Mouse (Mus musculus): ENCODE results near the gene Fam24b. TPM values are rescaled to one million over a fixed set of nuclear protein-coding genes. Genes with fewer than 3 reads are reported as not detected.

The Fam24b gene
- polyA plus RNA-seq (2015; fragmentation: Nextera tagmentation; extraction: Ambion mirVana), result not detected in 2 replicates

DNA sequence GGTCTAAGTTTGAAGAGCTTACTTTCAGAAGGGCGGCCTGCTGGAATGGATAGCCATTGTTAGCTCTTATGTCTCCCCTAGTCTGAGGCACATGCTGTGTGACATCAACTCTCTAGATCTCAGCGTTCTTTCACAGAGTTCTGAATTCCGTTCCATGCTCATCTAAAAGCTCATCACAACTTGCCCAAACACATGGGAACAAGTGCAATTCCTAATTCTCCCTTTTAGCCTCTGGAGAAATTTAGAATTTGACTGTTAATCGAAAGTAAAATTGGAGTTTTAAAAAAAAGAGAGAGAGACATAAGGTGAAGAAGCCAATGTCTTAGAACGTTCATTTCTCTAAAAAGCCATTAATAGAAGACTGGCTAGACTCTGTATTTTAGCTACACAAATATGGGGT, at the start of gene Fam24b:
TSS of gene Fam24b (minus strand) at position 101 of the 400 bp plus-strand sequence.
- Histone ChIP-seq H3K9ac (no peak within 1 kb of the TSS), H3K4me3 (no peak within 1 kb of the TSS), H3K36me3 (no peaks in the 10 kb centered on the region), H3K9me3 (replicated peaks) (no peaks in the 10 kb centered on the region), H3K27me3 (no peaks in the 10 kb centered on the region), H3K4me2 (no peak within 1 kb of the TSS), H3K4me1 (replicated peaks) (no peaks in the 10 kb centered on the region), H3K27ac (no peak within 1 kb of the TSS)
- 88% methylated on average over 5 of the region's 5 CpGs for WGBS
- no peak for ATAC-seq (replicated peaks; ENCODE audit: insufficient number of reproducible peaks, insufficient read depth, low FRiP score, low read depth)

DNA sequence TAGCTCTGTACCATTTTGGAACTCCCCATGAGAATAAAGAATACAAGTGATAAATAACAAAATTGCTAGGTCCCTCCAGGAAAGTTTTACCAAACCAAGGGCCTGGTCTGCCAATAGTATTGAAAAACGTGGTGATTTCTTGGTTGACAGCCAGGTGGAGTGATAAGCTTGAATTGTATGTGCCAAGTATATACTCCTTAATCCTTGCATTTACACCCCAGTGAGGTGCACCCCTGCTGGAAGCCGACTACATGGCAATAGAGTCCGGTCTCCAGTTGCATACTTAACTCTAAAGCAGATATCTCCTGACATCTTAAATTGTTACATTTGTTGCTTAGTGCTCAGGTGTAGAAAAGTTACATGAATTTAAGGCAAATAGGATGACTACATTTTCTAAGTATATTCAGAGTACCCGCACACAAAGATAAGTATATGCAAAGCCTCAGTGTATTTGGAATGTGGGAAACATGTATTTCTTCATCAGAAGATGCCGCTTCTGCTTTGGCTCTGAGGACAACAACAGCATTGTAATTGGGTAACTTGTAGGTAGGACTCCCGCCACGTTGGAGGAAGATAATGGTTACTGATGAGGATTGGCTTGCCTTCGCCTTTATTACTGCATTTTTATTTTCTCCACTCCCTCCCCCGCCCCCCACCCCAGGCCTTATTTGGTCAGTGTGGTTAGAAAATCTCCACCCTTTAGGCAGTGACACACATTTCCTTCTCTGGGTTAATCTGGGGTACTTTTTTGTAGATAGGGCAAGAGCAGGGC, 42.8 kb upstream of the Fam24b start:
- H3K4me2 ChIP-seq, result peak overlapping the region; percentile 65
- H3K27ac ChIP-seq, result peak overlapping the region; percentile 98
- WGBS, result 61% methylated on average over 9 of the region's 9 CpGs
- H3K9ac ChIP-seq, result peak overlapping the region; percentile 84
- H3K4me3 ChIP-seq, result peak overlapping the region; percentile 66
- ATAC-seq (replicated peaks; ENCODE audit: insufficient number of reproducible peaks, insufficient read depth, low FRiP score, low read depth), result no peak
- no peaks in the 10 kb centered on the region for H3K9me3 ChIP-seq (replicated peaks)
- no peaks in the 10 kb centered on the region for H3K27me3 ChIP-seq
- H3K36me3 ChIP-seq, result peaks cover 10% of the 10 kb centered on the region
- peaks cover 11% of the 10 kb centered on the region for H3K4me1 ChIP-seq (replicated peaks)

DNA sequence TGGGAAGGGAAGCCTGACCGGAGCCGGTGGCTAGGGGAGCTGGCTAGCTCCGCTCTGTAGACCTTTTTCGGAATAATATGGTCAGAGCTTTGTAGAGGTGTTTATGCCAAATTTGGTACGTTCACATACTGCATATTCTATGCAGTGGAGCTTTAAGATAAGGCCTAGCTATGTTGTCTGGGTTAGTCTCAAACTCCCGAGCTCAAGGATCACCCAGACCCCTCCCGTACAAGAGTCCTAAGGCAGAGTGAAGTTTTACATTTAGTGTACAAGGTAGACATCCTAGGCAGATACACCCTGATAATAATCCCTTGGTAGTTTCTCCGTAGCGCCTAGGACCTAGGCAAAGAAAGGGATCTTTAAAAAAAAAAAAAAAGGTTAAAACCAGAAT, 42.1 kb upstream of the Fam24b start:
- 4% methylated on average over 9 of the region's 9 CpGs for WGBS
- no peaks in the 10 kb centered on the region for H3K9me3 ChIP-seq (replicated peaks)
- peak overlapping the region; percentile 65 for H3K4me2 ChIP-seq
- peaks cover 10% of the 10 kb centered on the region for H3K36me3 ChIP-seq
- H3K9ac ChIP-seq, result peak overlapping the region; percentile 84
- H3K27ac ChIP-seq, result peak overlapping the region; percentile 98
- no peak for ATAC-seq (replicated peaks; ENCODE audit: insufficient number of reproducible peaks, insufficient read depth, low FRiP score, low read depth)
- no peaks in the 10 kb centered on the region for H3K27me3 ChIP-seq
- peaks cover 11% of the 10 kb centered on the region for H3K4me1 ChIP-seq (replicated peaks)
- H3K4me3 ChIP-seq, result peak overlapping the region; percentile 66

DNA sequence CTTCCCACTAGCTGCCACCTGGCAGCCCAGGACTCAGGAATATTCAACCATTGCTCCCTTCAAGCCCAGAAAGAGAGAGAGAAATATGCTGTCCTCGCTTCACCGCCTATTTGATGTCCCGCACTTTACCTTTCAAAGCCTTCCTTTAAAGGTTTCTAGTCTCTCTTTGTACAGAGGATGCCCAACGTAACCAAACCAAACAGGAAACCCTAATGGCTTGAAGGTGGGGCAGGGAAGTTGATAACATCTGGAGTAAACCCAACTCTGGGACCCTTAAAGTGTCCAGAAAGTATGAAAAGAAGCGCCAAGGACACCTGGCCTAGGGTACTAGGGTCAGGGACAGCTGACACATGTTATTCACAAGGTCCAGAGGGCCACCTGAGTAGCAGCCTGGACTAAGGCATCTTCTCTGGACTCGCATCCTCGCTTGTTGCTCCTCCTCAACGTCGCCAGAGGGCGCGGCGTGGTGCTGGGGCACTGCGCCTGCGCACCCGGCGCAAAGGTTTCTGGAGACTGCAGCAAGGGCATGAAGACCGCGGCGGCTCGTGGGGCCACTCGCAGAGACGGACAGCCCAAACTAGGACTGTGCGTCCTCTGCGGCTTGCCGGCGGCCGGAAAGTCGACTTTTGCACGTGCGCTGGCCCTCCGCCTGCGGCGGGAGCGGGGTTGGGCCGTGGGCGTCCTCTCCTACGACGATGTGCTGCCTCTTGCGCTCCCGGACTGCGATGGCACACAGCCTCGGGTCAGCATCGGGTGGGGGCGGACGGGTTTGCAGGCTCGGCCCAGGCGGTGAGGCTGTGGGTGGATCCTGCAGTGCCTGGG, 41.5 kb upstream of the Fam24b start, which contains the start of gene Pstk:
TSS of gene Pstk (plus strand) at position 494 of the 822 bp plus-strand sequence.
- Histone ChIP-seq H3K27ac (peak within 1 kb of the TSS; percentile 98), H3K4me3 (peak within 1 kb of the TSS; percentile 66), H3K36me3 (peaks cover 10% of the 10 kb centered on the region), H3K4me1 (replicated peaks) (peaks cover 11% of the 10 kb centered on the region), H3K9ac (peak within 1 kb of the TSS; percentile 84), H3K27me3 (no peaks in the 10 kb centered on the region), H3K4me2 (peak within 1 kb of the TSS; percentile 65), H3K9me3 (replicated peaks) (no peaks in the 10 kb centered on the region)
- ATAC-seq (replicated peaks; ENCODE audit: insufficient number of reproducible peaks, insufficient read depth, low FRiP score, low read depth), result peak; percentile 92
- 4% methylated on average over 47 of the region's 47 CpGs for WGBS

DNA sequence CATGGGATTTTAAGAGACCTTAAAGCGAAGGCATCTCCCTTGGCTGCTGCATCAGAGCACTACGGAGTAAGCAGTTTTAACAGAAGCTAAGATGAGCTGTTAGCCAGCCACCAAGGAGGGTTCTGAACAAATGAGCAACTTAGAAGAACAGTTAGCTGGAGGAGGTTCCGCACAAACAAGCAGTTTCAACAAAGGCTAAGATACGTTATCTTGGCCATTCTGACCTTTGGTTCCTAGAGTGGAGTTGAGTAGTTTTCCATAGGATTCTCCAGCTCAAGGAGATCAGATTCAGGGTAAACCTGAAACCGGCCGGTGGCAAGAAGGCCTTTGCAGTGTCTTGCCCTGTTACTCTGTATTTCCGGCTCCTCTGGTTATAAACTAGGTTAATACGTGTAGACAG, 34.8 kb upstream of the Fam24b start:
- H3K27me3 ChIP-seq, result no peaks in the 10 kb centered on the region
- no peak overlapping the region for H3K4me2 ChIP-seq
- H3K9ac ChIP-seq, result no peak overlapping the region
- H3K36me3 ChIP-seq, result peaks cover 2% of the 10 kb centered on the region; the same call in 1 of the 2 replicates
- H3K27ac ChIP-seq, result no peak overlapping the region
- ATAC-seq (replicated peaks; ENCODE audit: insufficient number of reproducible peaks, insufficient read depth, low FRiP score, low read depth), result no peak
- WGBS, result 82% methylated on average over 8 of the region's 8 CpGs
- peaks cover 16% of the 10 kb centered on the region for H3K4me1 ChIP-seq (replicated peaks)
- H3K9me3 ChIP-seq (replicated peaks), result no peaks in the 10 kb centered on the region
- no peak overlapping the region for H3K4me3 ChIP-seq

DNA sequence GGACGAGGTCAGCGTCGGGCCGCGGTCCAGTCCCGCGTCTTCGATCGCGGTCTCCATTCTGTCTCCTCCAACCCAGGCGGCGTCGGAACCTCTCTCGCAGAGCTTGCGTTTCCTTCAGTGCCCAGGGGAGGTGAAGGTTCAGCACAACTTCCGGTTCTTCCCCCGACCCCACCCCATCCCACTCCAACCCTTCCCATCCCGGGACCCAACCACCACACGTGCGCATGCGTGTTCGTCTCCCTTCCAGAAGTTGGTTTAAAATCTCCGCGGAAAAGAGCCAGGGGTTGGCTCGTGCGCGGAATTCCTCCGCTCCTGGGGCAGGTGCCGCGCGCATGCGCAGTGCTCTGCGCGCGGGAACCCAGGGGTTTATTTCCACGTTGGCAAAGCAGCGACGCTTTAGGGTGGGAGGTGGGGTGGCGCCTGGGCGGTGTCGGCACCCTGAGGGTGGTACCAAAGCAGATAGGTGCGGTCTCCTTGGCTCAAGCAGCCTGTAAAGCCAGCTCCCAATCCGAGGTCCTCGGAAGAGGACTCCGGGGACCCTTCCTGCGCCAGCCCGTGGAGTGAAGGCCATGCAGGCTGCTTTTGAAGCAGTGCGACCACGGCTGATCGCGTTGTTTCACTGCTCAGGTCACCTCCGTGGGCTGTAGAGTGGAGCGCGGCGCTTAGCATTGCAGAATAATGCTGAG, 33.4 kb upstream of the Fam24b start, which contains the start of gene 2310057M21Rik:
TSS of gene 2310057M21Rik (minus strand) at position 145 of the 686 bp plus-strand sequence.
- peak within 1 kb of the TSS; percentile 86 for H3K4me3 ChIP-seq
- peaks cover 16% of the 10 kb centered on the region for H3K4me1 ChIP-seq (replicated peaks)
- H3K27me3 ChIP-seq, result no peaks in the 10 kb centered on the region
- ATAC-seq (replicated peaks; ENCODE audit: insufficient number of reproducible peaks, insufficient read depth, low FRiP score, low read depth), result peak; percentile 97
- peak within 1 kb of the TSS; percentile 93 for H3K4me2 ChIP-seq
- H3K27ac ChIP-seq, result peak within 1 kb of the TSS; percentile 97
- H3K36me3 ChIP-seq, result peaks cover 16% of the 10 kb centered on the region
- no peaks in the 10 kb centered on the region for H3K9me3 ChIP-seq (replicated peaks)
- H3K9ac ChIP-seq, result peak within 1 kb of the TSS; percentile 88
- WGBS, result under 1% methylated on average over 55 of the region's 55 CpGs

DNA sequence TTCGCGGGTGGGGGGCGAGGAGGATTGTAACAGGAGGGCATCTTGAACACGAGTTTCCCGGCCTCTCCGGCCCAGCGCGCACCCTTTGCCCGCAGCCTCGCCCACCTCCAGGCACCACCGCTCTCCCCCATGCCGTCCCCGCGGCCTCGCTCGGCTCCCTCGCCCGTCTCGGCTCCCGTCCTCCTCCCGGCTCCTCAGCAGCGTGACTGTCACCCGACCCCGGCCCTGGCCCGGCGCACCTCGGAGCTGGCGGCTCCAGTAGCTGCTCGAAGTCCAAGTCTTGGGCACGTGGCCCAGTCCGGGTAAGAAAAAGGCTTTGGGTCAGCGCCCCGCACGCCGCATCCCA, 32.9 kb upstream of the Fam24b start:
- H3K9ac ChIP-seq, result peak overlapping the region; percentile 88
- H3K36me3 ChIP-seq, result peaks cover 20% of the 10 kb centered on the region
- H3K4me3 ChIP-seq, result peak overlapping the region; percentile 86
- peak overlapping the region; percentile 93 for H3K4me2 ChIP-seq
- peak; percentile 64 for ATAC-seq (replicated peaks; ENCODE audit: insufficient number of reproducible peaks, insufficient read depth, low FRiP score, low read depth)
- H3K27ac ChIP-seq, result peak overlapping the region; percentile 97
- peaks cover 16% of the 10 kb centered on the region for H3K4me1 ChIP-seq (replicated peaks)
- no peaks in the 10 kb centered on the region for H3K9me3 ChIP-seq (replicated peaks)
- under 1% methylated on average over 35 of the region's 35 CpGs for WGBS
- H3K27me3 ChIP-seq, result no peaks in the 10 kb centered on the region

DNA sequence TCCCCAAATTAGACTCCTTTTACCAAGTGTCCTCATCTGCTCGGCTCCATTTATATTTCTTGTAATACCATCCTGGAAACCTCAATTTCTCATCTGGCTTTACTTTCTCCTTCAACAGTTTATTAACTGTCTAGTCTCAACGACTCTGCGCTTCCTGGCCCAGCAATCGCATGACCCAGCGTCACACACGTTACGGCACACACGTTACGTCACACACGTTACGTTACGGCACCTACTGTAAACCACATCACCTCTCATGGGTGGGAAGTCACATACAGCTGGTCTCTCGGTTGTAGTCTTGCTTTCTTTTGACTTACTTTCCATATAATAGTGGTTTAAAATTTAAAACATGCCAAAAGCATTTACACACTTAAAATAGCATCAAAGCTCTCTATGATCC, 26.8 kb upstream of the Fam24b start:
- 95% methylated on average over 13 of the region's 13 CpGs for WGBS
- no peak overlapping the region for H3K9ac ChIP-seq

DNA sequence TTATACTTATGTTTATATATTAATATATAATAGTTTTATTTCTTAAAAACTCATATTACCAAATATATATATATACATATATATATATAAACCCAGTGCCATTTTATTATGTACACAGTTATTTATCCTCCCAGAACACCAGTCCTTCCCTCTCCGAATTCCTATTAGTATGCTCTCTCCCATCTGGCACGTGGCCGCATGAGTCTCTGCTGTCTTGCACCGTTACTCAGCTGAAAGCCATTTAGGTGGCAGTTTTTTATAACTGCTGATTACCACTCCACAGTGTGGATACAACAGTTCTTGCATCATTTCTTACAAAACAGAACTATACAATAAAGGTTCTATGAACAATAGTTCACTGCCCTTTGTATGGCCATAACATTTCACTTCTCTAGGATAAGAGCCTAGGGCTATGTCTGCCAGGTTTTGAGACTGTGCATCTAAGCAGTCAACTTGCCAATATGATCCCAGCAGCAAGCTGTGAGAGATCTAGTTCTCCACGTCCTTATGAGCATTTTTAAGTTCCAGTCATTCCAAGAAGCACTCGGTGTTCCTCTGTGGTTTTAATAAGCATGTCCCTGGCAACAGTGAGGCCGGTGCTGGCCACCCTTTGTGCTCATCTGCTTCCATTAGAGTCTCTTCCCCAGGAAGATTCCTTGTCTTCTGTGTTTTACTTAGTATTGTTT, 16.7 kb upstream of the Fam24b start:
- Histone ChIP-seq H3K4me3 (no peak overlapping the region), H3K36me3 (peaks cover 48% of the 10 kb centered on the region), H3K27me3 (no peaks in the 10 kb centered on the region), H3K4me1 (replicated peaks) (no peaks in the 10 kb centered on the region), H3K4me2 (no peak overlapping the region), H3K9ac (no peak overlapping the region), H3K27ac (no peak overlapping the region), H3K9me3 (replicated peaks) (no peaks in the 10 kb centered on the region)
- WGBS, result 85% methylated on average over 7 of the region's 7 CpGs
- no peak for ATAC-seq (replicated peaks; ENCODE audit: insufficient number of reproducible peaks, insufficient read depth, low FRiP score, low read depth)

More for the DNA sequence above, 26.8 kb upstream of the Fam24b start:
- H3K4me2 ChIP-seq, result no peak overlapping the region
- no peaks in the 10 kb centered on the region for H3K27me3 ChIP-seq
- ATAC-seq (replicated peaks; ENCODE audit: insufficient number of reproducible peaks, insufficient read depth, low FRiP score, low read depth), result no peak
- peaks cover 3% of the 10 kb centered on the region for H3K4me1 ChIP-seq (replicated peaks)
- H3K27ac ChIP-seq, result no peak overlapping the region
- no peaks in the 10 kb centered on the region for H3K9me3 ChIP-seq (replicated peaks)
- H3K36me3 ChIP-seq, result peaks cover 55% of the 10 kb centered on the region
- no peak overlapping the region for H3K4me3 ChIP-seq

DNA sequence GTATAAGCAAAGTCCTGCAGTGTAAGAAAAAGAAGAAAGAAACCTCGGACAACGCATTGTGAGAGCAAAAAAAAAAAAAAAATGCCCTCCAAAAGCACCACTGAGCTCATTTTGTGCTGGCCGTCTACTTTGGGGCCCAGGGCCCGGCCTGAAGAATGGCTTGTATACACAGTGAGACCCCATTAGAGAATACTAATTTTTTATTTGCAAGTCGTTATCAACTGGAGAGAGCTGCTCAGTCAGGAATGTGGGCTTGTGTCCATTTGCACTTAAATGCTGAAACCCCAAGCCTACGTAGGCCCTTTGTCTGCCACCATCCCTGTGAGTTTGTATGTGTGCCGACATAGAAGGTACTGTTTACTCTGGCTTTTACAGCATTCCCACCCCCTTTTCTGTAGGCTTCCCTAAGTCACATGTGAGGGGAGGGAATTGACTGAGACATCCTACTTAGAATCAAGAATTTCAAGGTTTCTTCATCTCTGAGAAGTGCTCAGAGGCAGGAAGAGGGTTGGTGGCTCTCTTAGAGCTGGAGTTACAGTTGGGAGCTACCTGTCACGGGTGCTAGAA, 8.3 kb upstream of the Fam24b start:
- Histone ChIP-seq H3K4me1 (replicated peaks) (no peaks in the 10 kb centered on the region; the same call in 1 of the 2 replicates), H3K27ac (no peak overlapping the region), H3K4me2 (no peak overlapping the region), H3K4me3 (no peak overlapping the region), H3K9me3 (replicated peaks) (no peaks in the 10 kb centered on the region), H3K27me3 (no peaks in the 10 kb centered on the region), H3K36me3 (peaks cover 24% of the 10 kb centered on the region), H3K9ac (no peak overlapping the region)
- 69% methylated on average over 8 of the region's 8 CpGs for WGBS
- no peak for ATAC-seq (replicated peaks; ENCODE audit: insufficient number of reproducible peaks, insufficient read depth, low FRiP score, low read depth)

Data from heart, embryonic 15.5 days (tissue).